Mouse (Mus musculus) cerebellum, adult 11 months (tissue): ENCODE data around the gene Plce1.

ENCODE experiments used
- DNase-seq: peaks from one replicate; pipeline ENCODE4 v3.0.0; 2022

Gene Plce1

DNA sequence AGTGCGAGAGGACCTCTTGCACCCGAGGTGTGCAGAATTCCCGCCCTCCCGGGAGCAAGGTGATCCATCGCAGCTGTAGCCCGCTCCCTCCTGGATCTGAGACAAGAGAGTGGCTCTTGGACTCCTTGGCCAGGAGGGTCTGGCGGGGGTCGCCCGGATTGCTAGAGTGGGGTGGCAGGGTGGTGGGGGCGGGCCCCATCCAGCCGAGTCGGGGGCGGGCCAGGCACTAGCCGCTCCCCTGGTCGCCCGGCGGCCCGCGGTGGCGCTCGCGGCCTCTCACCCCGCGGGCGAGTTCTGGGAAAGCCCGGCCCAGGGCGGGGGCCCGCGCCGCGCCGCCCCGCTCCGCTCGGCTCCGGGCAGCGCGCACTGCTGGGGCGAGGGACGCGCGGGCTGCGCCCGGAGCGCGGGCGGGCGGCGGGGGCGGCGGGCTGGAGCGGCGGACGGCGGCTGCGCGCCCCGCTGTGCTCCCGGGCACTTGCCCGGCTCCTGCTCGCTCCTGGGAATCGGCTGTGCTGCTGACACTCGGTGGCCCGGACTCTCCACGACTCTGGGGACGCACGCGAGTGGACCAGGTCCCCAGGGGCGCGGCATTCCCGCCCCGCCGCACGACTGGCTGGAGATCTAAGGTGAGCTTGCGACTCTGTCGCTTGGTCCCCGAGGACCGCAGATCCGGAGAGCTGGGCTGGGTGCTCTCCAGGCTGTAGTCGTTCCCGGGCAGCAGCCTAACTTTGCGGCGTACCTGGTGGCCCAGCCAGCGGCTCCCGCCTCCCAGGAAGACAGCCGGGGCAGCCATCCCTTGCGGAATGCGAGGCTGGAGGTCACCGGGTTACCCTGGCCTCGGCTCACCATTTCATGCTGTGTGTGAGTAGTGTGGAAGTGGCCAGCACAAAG, at the start of gene Plce1:
TSS of gene Plce1 (plus strand) at position 379 of the 891 bp plus-strand sequence.
- DNase-seq = no peak

DNA sequence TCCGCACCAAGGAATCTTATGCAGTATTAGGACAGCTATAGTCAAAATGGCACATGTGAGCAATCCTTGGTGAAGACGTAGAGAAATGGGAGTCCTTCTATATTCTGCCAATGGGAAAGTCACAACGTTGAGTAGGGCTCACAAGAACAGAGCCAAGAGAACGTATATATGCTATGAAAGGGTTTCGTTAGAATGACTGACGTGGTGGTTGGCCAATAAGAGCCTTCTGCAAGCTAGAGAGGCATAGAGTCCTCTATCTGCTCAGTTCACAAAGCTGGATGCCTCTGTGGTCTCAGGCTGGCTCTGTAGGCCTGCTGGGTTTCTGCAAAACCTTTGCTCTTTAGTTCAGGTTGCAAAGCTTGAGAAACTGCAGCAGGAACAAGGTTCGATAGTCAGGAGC, 49.6 kb upstream of the Plce1 start:
- no peak for DNase-seq

DNA sequence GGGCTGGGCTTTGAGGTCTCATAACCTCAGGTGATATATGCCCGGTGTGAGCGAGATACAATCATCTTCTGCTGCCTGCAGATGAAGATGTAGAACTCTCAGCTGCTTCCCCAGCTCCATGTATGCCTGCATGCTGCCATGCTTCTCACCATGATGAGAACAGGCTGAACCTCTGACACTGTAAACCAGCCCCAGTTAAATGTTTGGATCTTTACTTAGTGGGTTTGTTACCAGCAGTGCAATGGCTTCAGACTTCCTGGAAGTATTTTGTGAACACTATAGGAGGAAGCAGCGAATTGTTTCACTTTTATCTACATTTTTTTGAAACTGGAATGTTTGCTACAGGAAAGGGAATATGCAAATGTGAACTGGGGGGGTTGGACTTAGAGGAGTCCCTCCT, 48.9 kb upstream of the Plce1 start:
- DNase-seq = no peak

DNA sequence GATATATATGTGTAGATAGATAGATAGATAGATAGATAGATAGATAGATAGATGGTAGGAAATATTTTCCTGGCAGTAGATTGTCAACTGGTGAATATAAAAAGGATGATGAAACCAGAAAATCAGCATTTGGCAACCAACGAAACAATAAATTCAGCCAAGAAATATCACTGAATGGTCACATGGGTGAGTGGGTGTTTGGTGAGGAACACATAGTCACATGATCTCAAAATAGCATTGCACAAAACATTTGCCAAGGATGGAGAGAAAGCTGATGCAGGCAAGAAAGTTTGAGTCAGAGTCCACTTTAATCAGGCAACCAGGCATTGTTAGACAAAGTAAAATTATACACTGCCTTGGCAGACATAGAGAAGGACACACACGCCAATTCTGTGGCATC, 47.5 kb upstream of the Plce1 start:
- DNase-seq = no peak

DNA sequence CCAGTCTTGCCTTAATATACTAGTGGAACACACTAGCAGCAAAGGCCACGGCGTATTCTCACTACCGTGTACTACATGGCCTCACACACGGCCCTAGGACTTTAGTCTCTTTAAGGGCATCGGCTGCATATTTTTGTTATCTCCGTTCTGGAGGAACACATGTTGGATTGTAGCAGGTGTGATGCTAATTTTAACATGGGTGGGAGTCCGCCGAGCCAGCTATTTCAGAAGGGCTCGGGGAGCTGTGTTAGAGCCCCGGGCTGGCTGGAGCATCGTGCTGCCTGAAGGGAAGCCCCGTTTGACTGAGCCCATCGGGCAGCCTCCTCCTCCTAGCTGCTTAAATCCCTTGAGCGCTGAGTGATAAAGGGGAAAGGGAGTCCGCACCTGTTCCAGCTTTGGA, 45.7 kb upstream of the Plce1 start:
- no peak for DNase-seq

DNA sequence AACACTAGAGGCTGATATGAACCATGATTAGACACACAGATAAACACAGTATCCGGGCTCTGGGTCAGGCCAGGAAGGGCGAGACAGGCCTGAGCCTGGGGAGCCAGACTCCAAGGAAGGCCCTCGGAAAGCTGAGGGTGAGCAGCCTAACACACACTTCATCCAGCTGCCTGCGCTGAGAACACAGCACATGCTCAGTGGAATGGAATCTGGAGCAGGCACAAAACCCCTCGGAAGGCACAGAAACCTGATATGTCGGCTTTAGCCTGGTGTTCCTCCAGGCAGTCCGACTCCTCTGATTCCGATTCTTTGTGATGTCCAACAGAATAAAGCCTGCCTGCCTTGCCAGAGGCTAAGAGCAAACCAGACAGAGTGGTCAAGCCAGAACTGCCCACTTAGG, 39.0 kb upstream of the Plce1 start:
- no peak for DNase-seq

DNA sequence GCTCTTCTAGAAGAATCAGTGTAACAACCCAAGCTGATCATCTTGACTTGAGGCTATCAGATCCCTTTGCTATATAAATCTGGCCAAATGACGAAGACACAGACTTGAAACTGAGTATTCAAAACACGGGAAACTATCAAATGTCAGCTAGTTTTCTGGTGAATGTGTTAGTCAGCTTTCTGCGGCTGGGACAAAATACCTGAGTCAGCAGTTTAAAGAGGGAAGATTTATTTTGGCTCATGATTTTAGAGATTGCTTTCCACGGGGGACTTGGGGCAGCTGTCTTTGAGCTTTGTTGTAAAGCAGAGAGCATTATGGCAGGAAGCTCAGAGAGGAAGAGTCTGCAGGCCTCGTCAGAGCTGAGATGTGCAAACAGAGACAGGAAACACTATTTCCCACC, 35.2 kb upstream of the Plce1 start:
- no peak for DNase-seq

DNA sequence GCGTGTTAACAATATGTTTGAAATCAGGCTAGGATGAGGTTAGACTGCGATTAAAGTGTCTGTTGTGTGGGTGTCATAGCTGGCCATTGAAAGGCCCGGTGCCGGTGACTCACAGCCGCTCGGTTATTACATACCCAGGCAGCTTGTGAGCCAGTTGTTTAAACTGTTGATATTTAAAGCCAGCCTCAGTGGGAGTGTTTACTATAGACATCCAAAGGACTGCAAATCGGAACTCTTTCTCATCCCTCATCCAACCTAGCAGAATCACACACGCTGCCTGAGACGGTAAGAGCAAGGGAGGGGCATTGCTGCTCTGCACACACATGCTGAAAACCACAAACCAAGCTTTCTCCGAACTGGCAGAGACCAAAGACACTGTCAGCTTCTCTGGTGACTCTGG, 25.7 kb upstream of the Plce1 start:
- no peak for DNase-seq

DNA sequence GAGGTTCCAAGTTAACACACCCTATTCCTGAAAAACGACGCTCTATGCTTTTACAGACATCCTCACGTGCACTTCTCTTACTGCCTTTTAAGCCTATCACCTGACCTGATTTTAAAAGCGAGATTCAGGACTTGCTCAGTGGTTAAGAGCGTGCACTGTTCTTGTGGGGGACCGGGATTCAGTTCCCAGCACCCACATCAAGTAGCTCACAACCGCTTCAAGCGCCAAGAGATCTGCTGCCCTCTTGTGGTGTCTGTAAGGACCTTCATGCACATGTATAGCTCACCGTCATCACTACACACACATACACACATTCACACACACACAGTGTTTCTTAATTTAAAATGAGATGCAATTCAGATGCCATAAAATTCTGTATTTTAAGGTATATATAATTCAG, 21.9 kb upstream of the Plce1 start:
- DNase-seq = no peak

DNA sequence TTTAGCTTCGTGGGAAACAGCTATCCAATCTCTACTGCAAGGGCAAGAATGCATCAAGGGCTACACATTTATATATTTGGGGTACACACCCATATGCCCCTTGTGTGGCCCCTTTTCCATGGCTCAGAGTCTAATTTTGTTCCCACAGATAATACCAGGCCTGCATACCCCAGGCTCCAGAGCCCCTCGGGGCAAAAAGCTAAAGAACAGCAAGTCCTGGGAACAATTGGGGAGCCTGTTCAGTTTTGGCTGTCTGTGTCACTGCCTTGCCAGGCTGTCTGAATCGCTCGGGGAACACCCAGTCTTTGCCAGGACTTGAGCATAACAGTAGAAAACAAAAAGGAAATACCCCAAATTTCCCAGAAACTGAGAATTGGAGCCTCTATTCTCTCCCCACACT, 20.2 kb upstream of the Plce1 start:
- DNase-seq = no peak

DNA sequence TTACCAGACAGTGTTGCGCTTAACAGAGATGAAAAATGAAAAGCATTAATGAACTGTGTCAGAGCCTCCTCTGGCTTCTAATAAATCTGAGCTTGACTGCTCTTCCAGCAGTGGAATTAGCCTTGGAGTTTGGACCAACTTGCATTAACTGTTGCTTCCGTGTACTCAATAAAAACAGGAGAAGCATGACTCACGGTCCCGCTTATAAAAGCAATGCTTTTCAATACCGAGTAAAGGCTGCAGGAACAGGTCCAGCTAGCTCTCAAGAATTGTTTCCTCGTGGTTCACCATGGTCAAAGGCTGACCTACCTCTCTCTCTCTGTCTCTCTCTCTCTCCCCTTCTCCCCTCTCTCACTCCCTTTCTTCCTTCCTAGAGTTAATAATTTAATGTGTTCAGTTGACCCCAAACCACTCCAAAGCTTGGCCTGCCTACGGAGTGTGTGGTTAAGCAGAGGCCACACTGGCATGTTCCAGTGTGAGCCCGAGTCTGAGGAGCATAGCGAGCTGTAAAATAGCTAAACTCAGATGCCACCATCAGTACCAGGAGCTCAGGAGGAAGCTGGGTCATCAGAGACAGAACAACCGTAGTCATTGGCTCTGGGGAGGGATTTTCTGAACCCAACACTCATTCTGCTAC, 10.5 kb upstream of the Plce1 start:
- DNase-seq = no peak

DNA sequence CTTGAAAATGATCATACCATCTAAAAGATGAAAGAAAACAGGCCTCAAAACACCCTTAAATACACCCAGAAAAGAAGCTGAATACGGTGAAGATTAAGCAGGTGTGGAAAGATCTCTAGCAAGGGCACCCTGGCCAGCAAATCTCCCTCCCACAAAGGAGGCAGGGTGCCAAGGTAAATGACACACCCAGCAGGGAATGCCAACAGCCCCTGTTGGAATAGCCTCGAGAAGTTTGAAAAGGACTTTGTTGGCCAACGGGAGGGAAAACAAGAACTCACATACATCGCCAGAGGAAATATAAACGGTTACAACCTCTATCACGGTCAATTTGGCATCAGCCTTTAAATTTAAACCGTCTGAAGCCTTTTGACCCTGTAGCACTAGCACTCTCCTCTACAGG, 5.5 kb upstream of the Plce1 start:
- DNase-seq = no peak

DNA sequence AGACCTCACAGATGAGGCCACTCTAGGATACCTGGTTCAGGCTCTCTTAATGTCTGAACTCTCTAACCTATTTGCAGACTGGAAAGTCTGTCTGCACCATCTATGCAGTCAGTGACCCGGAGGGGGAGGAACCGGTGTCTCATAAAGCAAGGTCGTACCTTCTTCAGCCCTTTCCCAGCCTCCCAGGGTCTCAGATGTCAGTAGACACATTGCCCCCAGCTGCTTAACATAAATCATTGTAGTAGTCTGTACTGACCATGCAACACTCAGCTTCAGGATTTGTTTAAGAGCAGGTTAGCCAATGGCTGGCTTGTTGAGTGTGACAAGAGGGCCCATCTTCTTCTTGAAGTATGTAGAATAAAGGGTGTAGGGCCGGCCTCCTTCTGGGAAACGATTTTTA, 2.6 kb upstream of the Plce1 start:
- DNase-seq = no peak

DNA sequence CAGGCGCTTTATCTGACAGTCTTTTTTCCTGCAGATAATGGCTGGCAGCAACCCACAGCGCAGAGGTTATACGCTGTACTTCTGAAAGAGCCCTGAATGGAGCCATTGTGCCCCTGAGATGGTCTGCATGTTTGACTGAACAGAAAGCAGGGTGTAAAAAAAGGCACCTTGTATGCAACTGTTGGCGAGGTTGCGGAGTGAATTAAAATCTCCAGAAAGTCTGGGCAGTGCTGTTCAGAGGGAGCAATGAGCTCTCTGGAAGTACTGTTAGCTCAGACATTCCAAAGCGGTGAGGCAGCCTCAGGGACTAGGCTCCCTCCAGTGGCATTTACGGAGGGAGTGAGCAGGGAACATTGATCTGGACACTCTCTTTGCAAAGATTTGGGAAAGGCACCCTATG, 2.0 kb upstream of the Plce1 start:
- DNase-seq = no peak

DNA sequence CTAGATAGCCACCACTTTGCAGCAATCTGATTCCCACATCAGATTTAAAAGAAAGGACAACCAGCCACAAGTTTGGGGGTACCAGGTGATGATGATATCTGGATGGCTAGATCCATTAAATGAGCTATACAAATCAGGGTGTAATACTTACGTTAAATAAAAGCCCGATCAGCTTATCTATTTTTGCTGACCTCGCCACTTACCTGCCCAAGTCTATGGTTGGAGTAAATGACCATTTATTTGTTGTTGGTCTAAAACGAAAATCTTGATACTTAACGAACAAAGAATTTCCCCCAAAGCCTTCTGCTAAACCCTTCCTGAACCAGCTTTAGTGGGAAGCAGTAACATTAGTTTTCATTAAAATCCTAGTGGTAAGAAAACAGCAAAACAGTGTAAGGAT, 1.4 kb upstream of the Plce1 start:
- DNase-seq = no peak

DNA sequence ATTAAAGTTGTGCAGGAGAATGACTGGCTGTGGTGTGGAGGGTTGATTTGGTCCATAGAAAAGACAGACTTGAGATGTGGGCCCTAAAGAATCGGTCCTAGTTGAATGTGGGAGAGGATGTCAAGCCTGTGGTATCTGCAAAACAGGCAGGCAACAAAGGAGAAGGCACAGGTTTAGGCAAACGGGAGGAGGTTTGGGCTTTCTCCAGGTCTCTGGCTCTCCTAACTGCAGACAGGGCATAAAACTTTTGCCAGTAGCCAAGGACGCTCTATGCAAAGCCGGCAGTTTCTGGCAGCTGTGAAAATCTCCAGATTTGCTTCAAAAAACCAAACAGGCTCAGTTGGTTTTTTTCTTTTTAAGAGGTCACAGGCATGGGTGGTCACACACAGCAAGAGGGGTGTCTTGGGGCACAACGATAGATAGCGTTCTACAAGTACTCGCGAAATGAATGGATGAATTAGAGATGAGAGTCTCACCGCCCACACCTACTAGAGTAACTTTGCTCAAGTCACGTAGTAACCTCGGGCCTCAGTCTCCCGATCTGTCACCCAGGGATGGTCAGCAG, 671 bp upstream of the Plce1 start:
- DNase-seq = no peak

DNA sequence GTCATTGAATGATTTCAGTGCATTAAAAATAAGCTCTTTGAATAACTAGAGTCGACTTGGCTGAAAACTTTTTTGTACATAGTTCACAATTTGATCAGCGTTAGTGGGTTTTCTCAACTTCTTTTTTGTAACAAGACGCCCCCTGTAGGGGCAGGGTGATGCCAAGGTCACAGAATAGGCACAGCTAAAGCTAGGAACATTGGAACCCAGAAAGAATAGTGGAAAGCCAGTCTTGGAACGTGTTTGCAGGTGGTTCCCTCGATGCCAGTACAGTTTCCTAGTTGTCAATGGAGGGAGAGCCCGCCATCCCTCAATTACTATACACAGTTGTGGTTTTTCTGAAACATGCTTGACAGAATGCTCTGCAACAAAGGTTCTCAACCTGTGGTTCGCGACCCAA, 997 bp downstream of the Plce1 start:
- no peak for DNase-seq

DNA sequence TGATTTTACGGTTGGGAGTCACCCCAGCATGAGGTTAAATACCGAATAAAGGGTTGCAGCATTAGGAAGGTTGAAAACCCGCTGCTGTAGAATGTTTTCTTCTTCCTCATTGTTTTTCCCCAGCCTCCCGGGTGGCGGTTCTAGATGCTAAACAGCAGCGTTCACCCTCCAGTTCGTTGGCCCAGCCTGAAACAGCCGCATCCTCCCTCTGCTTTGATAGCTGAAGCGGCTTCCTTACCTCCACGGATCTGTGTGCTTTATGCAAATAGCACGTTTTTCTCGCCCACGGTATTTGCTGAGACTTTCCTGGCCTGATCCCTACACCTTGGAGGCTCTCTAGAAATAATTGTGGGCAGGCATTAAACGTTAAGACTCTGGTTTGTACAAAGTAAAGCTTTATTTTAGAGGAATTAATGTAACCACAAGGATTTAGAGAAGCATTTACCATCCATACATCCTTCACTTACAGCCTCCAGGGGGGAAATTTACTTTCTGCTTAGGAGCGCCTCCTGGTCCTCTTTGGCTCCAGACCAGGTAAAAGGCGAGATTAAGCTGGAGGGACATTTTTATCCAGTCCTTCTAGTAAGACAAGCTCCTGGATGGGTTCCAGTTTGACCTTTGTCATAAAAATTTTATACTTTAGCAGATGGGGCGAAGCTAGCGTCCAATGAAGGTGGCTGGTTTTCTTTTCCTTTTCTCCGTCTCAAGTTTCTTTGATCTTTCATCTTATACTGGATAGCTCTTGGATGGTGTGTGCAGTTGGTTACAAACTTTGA, 1.7 kb downstream of the Plce1 start:
- no peak for DNase-seq

DNA sequence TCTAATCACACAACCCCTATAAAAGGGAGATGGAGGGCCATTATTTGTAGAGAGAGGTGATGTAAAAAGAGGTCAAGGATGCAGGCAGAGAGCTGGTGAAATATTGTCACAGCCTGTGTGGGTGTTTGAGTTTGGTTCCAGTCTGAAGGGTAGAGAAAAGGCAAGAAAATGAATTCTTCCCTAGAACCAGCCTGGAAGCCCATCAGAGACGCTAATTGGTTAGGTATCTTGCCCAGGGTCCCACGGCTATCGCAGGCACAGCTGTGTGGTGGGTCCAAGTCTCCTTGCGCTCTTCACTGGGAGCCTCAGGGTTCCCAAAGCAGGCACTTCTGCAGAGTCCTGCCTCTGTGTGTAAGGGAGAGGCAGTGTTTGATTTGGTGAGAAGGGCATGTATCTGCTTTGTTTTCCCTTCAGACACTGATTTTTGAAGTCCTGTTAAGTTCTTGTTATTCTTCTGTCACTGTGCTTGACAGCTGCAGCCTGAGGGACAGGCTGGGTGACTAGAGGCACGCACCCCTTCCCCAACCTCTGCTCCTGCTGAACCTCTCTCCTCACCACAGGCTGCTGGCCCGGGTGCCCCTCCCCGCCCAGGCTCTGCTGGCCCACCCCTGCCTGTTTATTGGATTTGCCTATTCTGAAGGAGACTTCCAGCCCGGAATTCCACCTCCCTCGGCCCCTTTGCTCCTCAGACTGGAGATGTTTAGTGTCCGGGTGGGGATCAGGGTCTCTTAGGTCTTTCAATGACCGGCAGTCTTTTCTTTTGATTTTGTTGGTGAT, 5.1 kb downstream of the Plce1 start:
- DNase-seq = no peak

DNA sequence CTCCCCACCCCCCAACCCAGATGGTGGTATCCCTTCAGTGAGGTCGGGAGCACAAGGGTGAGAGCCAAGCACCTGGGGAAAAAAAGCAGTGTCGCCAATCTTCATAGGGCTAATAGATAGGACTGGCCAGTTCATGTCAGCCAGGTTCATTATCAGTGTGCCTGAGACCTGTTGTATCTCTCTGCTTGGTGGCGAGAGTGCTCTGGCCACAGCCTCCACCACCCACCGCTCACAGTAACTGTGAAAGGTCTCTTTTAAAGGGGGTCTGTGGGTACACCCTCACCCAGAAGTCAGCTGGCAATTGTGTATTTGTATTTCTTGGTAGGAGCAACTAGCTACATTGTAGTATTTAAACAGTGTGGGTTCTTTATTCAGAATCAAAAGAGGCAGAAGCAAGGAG, 6.6 kb downstream of the Plce1 start:
- no peak for DNase-seq

DNA sequence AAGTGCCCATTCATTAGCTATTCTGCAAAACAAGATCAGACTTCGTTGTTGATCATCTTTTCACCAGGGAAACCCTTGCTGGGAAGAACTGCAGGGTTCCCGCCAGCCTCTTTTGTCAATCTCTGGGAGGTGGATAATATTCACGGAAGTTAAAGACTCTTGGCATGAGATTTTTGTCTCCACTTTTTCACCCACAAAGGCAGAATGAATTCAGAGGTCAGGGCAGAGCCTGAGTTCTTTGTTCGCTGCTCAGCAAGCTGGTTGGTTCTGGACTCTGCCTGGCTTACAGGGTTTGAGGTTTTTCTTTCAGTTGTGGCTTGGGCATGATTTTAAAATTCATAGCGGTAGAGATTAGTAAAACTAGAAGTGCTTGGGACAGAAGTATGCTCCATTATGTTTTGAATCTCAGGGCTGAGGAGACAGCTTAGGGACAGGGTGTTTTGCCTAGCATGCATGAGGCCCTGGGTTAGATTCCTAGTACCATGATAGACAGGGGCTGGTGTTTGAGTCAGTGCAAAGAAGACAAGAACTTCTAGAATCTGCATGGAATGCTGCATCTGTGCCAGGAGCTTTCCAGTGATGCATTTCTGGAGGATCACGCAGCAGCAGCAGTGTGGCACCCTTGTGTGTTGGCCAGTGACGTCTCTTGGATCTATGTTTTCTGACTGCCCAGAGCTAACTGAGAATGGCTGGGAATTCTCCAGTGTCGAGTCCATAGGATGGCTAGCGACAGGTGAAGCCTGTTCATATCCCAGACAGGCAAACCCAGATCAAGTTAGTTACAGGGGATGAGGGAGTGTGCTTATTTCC, 7.4 kb downstream of the Plce1 start:
- no peak for DNase-seq

DNA sequence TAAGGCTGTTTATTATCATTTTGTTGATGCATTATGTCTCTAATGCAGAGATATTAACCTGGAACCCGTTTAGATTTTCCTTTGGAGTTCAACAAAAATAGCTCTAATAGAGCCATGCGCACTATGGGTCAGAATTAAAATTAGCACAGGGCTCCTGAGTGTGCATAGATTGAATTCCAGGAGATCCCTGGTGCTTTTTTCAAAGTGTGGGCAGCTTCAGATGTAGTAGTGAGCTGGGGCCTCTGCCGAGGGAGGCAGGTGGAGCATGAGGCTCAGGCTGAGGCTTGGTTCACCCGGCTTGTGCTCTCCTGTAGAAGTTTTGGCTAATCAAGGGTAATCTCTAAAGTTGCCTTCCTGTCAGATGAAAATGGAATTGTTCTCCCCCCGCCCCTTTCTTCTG, 17.3 kb downstream of the Plce1 start:
- no peak for DNase-seq
